Mouse (Mus musculus) cerebellum, postnatal 10 days (tissue): ENCODE measurements around the gene Rnase1.
"Not testable (repeated sequence)": the region's sequence is repeated elsewhere in the genome, so short reads cannot be mapped to it uniquely, and the experiment has no call there.

Experiments
- DNase-seq, 2 experiments: peaks; one replicate each; pipeline ENCODE4 v3.0.0; 2021; ENCODE audit warnings: mixed read lengths in 2 of 2

Rnase1 gene

DNA sequence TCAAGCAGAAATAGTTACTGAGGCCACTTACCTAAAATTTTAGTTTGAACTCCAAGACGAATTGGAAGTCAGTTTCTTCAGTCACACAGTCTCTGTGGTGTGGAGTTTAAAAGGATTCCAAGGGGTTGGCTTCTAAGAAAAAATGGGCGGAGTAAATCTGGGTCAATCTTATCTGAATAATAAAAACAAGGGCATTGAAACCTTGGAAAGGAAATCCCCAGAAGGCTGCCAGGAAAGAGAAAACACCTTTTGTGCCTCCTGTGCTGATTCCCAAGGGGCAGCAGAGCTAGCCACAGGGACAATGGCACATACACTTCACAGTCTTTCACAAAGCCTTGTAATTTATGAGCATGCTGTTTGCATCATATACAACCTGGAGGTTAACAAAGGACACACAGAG, at the start of gene Rnase1:
Gene Rnase1, minus strand, starts transcription at position 101 of the 400 bp plus-strand sequence.
- DNase-seq: no peak

DNA sequence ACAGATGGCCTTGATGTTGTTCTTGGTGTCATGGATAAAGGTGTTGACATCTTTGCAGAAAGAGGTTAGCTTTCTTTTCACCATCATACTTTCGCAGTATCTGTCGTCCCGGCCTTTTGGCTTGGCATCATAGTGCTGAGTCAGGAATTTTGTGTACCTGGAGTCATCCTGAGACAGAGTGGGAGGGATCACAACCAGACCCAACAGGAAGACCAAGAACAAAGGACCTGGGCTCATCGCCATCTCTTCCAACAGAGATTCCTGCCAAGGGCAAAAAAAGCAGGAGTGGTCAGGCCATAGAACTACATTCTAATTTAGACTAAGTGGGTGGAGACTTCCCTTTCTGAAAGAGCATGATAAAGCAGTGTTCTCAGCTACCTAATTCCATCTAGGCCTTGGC, 49.1 kb upstream of the Rnase1 start:
- no peak for DNase-seq

DNA sequence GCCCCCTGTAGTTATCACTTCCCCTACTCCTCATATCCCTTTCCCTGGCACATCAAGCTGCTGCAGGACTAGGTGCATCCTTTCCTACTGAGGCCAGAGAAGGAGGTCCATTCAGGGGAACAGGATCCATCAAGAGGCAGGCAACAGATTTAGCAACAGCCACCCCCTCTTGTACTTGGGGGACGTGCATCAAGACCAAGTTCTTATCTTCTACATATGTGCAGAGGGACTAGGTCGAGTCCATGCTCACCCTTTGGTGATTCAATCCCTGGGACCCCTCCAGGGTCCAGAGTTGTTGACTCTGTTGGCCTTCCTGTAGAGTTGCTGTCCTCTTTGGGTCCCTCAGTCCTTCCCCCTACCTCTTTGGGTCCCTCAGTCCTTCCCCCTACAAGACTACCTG, 34.5 kb upstream of the Rnase1 start:
- DNase-seq: not testable (repeated sequence)

DNA sequence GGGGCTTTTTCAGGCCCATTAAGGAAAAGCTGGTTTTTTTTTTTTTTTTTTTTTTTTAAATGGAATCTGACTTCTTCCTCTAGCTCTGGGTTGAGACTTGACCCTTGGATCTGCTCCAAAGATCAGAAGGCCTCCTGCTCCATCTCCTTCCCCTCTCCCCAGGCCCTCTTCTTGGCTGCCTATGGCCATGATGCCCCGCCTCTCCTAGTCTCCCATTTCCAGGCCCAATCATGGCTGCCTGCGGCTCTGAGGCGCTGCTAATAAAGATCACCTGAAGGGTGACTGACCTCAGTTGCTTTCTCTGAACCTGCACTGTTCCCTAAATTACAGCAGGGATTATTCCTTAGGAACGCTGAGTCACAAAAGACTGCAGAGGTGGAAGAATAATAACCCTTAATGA, 27.3 kb upstream of the Rnase1 start:
- peak in 1 of 2 experiments; percentile 6 for DNase-seq

DNA sequence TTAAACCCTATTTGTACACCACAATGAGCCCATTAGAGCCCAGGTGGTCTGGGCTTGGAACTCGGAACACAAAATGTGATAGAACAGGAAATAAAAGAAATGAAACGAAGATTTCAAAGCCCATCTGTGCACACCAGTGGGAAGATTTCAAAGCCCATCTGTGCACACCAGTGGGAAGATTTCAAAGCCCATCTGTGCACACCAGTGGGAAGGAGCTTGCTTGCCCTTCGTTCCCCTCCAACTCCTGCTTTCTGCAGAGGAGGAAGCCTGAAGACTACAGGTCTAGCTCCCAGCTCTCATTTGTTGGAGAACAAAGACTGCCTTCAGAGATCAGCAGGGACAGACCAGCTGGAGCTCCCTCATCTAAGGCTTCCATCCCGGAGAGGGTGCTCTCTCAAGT, 26.4 kb upstream of the Rnase1 start:
- DNase-seq: peak; percentile 6 to 9

DNA sequence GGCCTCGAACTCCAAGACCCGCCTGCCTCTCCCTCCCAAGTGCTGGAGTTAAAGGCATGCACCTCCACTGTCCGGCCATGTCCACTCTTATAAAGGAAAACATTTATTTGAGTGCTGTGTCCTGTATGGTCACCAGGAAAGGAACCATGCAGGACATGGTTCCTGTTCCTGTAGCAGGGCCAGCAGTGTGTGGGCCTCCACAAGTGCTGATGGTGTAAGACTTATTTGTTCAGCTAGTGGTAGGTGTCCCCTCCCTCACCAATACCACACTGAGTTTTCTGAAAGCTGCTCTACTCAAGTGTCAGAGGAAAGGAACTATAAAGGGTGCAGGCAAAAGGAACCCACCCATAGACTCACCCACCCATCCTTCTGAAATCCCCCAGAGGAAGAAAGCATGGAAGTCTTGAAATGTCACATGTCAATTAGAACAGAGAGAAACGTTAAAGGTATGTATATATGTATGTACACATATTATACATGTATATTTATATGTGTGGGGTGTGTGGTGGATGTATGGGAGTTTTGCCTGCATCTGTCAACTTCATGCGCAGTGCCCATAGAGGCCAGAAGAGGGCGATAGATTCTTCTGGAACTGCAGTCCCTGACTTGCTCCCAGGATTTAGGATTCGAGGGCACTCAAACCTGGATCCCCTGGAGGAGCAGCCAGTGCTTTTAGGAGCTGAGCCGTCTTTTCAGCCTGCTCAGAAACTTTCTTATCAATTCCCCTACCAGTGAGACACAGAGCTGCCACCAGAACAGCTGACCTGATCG, 25.7 kb upstream of the Rnase1 start:
- peak; percentile 61 to 63 for DNase-seq

DNA sequence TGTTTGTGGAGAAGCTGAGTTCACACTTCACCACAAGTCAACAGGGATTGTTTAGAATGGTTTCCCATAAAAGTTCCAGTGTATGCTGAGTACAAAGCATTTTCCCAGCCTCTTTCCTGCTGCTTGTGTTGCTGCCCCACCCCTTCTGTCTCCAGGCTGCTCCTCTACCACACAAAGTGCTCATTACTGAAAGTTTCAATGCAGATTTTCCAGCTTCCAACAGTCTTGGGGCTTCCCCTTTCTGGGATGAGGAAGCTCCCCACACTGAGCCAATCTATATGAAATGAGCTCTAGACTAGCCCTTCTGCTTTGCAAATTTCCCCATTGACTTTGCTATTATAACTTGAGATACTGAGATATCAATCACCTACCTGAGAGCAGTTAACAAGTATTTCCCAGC, 19.5 kb upstream of the Rnase1 start:
- DNase-seq: no peak

DNA sequence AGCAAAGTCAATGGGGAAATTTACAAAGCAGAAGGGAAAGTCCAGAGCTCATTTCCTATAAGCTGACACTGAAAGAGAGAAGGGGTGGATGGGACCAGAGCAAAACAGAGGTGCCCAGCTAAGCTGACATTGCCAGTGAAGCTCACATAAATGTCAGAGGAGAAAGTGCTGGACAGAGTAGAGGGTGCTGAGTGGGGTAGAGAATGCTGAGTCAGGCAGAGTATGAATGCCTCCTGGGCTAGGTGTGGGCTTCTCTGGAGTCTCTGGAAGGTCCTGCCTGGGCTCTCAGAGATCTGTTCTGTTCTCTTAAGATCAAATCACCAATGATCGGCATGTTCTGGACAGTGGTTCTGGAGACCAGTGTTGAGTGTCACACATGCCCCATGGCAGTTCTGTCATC, 18.9 kb upstream of the Rnase1 start:
- DNase-seq: no peak

DNA sequence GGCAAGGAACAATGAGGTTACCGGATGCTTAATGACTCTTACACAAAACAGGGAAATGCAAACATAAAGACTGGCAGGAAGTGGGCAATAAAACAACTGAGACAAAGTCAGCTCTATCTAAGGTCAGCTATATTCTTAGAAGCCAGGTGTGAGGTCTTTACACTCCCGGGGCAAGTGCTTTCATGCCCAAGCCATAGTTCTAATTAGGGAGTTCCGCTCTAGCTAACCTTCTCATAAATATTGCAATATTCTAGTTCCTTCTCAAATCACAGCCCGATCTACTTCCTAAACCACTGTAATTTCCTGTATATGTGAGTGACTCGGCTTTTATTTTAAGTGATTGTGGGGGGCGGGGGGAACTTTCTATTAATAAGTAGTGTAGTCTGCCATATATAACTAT, 16.7 kb upstream of the Rnase1 start:
- not testable (repeated sequence) for DNase-seq

DNA sequence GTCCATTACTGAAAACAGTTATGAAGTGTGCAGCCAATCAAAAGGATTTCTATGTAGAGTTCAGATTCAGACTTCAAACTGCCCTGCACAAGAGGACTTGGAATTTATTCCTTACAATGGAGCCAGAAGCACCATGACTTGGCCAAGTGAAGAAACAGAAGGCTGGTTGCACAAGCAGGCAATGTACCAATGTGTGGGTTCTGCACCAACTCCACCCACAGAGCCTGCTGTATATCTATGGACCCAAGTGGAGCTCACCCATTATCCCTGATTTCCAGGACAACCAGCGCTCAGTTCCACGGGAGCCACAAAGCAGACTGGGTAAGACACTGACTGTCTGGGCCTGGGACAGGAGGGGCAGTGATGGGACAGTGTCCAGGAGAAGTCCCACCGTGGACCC, 15.4 kb upstream of the Rnase1 start, which contains the start of gene Rnase2b:
Gene Rnase2b, plus strand, starts transcription at position 285 of the 400 bp plus-strand sequence.
- DNase-seq: not testable (repeated sequence)

DNA sequence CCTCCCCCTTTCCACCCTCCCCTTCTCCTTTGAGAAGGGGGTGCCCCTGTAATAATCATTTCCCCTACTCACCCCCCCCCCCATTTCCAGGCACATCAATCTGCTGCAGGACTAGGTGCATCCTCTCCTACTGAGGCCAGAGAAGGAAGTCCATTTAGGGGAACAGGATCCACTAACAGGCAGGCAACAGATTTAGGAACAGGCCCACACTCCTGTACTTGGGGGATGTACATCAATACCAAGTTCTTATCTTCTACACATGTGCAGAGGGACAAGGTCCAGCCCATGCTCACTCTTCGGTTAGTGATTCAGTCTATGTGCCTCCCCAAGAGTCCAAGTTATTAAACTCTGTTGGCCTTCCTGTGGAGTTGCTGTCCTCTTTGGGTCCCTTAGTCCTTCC, 10.5 kb upstream of the Rnase1 start:
- no peak for DNase-seq

DNA sequence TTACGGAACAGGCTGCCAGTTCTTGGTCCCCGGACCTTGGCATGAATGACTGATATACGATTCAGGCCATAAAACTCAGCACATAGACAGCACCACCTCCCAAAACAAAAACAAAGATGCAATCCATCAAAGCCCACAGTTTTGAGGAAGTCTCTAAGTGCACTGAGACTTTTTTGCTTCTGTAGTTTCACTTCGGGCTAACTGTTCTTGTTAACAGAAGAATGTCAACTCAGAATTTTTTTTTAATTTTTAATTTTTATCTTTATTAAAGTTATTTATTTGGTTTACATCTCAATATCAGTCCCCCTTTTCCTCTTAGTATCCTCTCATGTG, 10.1 kb upstream of the Rnase1 start:
- DNase-seq: no peak

DNA sequence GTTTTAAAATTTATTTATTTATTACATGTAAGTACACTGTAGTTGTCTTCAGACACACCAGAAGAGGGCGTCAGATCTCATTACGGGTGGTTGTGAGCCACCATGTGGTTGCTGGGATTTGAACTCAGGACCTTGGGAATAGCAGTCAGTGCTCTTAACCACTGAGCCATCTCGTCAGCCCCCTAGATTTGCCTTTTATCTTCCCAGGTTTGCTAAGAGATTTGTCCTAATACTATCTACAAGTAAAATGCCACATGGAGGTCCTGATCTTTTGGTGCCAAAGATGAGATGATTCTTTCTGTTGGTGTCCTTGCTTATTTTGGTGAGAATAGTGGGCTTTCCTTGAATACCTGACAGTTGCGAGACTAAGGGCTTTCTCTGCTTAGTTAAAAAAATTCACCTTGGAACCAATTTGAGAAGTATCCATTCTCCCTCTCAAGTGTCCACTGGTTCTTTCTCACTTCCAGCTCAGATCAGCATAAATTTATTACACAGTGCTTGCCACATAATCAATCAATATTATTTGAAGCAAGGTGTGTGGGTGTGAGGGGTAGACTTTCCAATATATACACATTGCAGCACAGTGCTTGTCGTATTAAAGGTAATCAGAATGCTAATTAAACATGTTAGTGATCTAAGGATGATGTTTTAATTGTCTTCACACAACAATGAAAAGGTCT, 9.6 kb upstream of the Rnase1 start:
- DNase-seq: no peak

DNA sequence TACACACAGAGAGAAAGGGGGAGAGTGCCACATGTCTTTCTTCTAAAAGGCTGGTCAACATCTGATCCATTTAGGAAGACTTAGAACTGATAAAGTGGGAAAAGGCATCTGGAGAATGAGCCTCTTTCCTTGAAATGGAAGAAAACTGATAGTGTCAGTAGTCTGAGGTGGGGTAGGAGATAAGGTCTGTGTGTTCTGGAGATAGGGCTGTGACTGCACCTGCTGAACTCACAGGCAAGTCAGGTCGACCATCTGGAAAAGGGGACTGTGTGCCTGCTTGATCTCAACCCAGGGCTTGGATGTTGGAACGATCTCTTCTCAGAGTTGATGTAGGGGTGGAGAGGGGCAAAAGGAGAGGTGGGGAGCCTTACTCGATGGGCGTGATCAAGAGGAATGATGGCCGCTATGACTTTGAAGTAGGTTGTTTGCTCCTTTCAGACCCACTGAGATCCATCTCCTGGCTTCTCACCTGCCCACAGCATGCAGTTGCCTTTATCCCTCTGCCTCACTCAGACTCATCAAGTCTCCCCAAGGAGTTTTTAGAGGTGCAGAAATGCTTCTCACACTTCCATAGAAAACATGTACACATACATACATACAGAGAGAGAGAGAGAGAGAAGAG, 5.8 kb upstream of the Rnase1 start:
- no peak for DNase-seq

DNA sequence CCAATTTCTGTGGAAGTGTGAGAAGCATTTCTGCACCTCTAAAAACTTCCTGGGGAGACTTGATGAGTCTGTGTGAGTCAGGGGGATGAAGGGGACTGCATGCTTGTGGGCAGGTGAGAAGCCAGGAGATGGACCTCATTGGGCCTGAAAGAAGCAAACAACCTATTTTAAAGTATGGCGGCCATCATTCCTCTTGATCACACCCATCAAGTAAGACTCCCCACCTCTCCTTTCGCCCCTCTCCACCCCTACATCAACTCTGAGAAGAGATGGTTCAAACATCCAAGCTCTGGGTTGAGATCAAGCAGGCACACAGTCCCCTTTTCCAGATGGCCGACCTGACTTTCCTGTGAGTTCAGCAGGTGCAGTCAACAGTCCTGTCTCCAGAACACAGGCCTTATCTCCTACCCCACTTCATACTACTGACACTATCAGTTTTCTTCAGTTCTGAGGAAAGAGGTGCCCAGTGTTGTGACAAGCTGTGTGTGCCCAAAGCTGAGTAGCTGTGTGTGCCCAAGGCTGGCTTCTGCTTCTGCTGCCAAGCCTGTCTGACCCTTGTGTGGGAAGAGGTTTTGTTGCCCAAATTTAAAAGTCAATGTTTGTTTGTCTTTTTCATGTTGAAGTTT, 3.7 kb upstream of the Rnase1 start:
- DNase-seq: no peak

DNA sequence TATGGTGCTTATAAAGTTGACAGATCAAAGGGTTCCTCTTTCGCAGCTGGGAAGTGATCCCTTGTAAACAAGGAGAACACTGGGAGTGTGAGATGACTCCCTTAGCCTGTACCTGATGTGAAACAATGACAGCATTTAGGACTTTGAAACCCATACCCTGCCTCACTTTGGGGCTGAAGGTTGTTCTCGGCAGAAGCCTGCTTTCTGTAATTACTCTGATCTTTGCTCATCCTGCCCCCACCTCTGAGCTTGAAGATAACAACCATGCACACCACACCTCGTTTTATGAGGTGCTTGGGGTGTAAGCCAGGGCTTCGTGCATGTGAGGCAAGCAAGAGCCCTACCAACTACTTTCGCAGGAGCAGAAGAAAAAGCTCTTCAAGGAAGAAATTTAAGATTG, 2.6 kb upstream of the Rnase1 start:
- no peak for DNase-seq

DNA sequence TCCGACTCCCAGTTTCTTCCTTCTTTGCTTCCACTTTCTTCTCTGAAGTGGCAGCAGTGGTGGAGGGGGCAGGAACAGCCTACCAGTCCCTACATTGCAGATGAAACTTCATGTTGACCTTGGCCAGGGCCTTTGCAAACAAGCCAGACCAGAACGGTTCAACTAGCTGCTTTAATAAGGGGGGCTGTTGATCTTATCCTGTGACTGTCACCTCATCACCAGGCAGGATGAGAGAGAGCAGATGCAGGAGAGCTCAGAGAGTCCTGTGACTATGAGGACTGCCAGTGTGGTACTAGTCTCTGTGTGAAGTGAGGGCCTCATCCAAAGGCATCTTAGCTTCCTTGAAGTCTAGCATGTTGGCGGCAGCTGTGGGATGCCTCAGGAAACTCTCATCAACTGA, 1.4 kb upstream of the Rnase1 start:
- no peak for DNase-seq

DNA sequence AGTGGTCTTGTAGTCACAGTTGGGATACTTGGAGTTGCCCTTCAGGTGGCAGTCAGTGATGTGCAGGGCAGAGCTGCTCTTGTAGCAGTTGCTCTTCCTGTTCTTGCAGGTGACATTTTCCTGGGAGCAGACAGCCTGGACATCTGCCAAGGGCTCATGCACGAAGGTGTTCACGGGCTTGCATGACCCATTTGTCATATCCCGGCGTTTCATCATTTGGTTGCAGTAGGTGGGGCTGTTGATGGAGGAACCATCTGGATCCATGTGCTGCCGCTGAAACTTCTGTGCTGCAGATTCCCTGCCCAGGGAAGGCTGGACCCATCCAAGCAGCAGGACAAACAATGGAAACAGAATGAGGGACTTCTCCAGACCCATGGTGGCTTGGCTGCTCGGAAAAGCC, 1.1 kb downstream of the Rnase1 start:
- peak; percentile 33 to 36 for DNase-seq

DNA sequence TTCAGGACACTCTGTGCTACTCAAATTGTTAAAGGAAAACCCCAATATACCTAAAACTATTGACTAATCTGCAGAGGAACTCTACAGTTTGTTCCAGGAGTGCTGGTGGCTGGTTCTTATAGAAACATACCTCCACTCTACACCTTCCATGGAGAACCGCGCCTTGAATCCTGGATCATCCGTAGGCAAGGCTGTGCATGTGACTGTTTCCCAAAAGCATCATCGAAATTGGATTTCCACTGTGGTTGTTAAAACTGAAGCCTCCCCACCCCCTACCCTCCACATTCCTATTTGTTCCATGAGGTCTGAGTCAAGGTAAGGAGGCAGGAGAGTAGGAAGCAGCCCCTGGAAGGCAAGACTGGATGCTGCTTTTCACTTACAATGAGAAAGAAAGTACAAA, 2.1 kb downstream of the Rnase1 start:
- DNase-seq: no peak

DNA sequence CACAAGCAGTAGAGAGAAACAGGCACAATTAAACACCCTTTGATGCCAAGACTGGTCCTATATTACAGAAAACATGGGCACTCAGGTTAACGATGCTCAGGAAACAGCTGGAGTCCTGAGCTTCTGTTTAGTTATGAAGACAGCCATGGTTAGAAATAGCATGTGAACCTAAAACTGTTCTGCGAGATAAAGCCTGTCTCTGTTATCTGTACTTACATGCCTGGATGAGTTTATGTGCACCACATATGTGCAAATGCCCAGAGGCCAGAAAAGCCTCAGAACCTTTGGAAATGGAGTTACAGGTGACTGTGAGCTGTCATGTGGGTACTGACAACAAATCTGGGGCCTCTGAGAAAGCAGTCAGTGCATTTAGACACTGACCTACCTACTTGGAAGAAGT, 2.6 kb downstream of the Rnase1 start:
- no peak for DNase-seq

DNA sequence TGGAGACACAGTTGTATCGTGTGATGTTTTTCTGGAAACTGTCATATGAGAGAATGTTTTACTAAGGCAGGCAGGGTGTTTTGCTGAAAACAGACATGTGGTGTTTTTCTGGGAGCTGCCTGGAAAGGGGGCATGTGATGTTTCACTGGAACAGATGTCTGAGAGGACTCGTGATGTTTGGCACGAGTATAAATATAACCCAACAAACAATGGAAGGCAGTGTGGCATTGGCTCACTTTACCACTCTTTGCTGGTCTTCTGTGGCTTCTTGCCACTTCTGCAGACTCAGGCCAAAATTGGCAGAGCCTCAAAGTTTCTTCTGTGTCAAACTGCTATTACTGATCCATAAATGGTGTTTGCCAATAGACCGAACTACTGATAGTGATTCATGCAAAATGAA, 3.3 kb downstream of the Rnase1 start:
- peak in 1 of 2 experiments; percentile 10 for DNase-seq

DNA sequence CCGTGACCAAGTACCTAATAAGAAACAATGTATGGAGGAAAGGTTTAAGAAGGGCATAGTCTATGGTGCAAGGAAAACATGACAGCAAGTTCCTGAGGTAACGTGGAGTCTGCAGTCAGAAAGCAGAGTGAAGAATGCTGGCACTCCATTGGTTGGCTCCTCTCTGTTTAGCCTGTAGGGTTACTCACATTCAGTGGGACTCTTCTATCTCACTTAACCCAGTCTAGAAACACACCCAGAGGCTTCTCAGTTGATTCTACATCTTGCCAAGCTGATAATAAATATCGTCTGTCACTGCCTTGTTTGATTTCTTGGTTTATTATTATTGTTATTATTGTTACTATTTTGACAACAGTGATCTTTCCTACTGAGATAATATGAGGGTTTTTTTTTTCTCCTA, 4.0 kb downstream of the Rnase1 start:
- no peak for DNase-seq

DNA sequence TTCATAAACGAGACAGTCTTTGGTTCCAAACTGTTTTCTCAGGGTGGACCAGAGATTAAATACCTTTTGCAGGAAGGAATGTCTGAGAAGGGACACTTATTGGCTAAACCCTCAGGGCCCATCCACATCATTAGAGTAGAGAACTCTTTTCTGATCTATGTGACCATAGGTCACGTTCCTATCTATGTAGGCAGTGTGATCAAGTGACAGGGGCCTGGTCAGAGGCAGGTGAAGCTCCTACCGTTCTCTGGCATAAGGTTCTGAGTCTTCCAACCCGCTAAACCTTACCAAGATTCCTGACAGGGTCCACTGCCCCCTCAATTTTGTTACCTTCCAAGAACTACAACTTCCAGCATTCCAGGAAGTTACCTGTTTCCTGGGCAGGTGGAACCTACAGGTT, 4.5 kb downstream of the Rnase1 start:
- DNase-seq: no peak

DNA sequence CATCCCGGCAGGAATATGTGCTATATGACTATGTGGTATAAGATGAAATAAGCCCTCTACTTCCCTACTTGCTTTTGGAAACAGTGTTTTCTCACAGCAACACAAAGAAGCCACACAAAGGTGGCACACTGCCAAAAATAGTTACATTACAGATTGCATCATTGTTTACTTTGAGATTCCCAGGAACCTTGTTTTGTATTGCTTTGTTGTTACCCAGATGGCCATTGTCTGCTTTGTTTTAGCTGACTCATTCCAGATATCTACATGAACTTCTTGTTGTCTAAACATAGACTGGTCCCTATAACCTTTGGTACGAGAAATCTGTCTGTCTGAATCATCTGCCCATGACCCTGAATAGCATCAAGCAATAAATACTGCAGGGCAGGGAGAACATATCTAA, 6.2 kb downstream of the Rnase1 start:
- no peak for DNase-seq
